Mouse (Mus musculus): ENCODE measurements at regions not wholly inside any gene's neighbourhood (a gene's known extent, or its start where the extent isn't known, plus 50 kb on each side); places are given as distances from the start of the nearest gene placed in this dataset.
A peak's percentile ranks its signal among the peaks of the same experiment; 100 is the strongest.

GRCm38 (mm10) chr1:75692781-75693180, 146.7 kb downstream of the Slc4a3 start:
- peak; percentile 77 for DNase-seq (ENCODE audit: inconsistent ontology term)

- peak; percentile 85 for DNase-seq (ENCODE audit: inconsistent ontology term)
Measured at GRCm38 (mm10) chr1:75693231-75693914, 147.3 kb downstream of the Slc4a3 start.

DNA sequence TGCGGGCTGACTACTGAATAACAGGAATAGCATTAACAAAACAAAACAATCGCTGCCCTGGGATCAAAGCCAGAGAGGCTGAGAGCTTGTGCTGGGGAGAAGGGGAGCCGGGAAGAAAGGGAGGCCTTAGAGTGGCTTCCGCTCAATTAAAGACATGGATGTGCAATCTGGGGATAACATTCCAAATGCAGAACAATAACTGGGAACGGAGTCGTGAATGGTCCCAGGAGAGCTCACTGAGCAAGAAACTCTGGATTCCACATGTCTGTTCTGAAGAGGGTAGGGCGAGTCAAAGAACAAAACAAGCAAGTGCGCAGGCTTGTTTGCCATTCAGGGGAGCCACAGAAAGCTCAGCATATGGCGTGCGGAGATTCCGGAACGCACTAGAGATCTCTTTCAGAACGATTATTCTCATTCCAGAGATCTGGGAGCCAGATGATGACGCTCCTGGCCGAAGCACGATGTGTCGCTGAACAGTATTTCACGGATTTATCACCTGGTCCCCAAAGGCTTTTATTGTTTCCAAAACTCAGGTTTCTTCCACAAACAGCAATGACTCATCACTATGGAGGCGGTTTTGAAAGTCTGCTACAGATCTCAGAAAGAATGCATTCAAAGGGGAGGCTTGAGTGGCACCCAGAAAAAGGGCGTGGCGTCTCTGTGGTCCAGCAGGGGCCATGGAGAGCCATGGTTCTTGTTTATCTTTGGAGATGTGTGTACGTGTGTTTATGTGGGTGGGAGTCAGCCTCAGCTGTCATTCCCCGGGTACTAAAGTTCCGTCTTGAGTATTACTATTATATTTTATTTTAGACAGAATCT, 159.0 kb downstream of the Slc4a3 start:
- peak; percentile 86 for DNase-seq (ENCODE audit: inconsistent ontology term)

GRCm38 (mm10) chr1:75706126-75706525, 160.1 kb downstream of the Slc4a3 start:
- DNase-seq (ENCODE audit: inconsistent ontology term), result no peak

DNA sequence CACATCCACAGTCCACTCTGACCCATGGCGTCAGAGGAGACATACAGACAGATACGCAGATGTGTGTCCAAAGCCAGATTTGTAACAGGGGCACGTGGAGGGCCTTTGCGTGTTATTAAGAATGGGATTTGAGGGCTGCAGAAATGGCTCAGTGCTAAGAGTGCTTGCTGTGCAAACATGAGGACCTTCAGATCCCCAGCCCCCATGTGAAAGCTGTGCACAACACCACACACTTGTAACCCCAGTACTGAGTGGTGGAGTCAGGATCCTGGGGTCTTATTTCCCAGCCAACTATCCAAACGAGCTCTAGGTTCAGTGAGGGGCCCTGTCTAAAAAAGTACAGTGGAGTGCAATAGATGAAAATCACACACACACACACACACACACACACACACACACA, 177.4 kb downstream of the Slc4a3 start:
- DNase-seq (ENCODE audit: inconsistent ontology term), result no peak

DNA sequence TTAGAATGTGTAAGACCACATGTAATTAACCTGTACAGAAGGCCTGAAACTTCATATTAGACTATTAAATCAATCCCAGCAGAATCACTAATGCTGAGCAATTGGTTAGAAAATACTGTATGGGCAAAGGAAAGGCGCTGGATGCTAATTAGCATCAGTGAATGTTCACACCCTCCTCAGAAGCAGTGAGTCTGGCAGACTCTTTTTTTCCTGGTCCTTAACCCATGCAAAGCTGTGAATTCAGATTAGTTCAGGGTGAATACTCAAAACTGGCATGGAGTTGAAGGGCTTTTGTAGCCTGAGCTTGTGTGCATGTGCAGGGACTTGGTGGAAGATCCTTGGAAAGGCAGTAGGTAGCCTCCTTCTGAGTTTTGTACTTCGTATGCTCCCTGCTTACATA, 179.3 kb downstream of the Slc4a3 start:
- DNase-seq (ENCODE audit: inconsistent ontology term), result no peak

- DNase-seq (ENCODE audit: inconsistent ontology term), result no peak
Measured at GRCm38 (mm10) chr1:75728859-75729258, 182.8 kb downstream of the Slc4a3 start.

DNA sequence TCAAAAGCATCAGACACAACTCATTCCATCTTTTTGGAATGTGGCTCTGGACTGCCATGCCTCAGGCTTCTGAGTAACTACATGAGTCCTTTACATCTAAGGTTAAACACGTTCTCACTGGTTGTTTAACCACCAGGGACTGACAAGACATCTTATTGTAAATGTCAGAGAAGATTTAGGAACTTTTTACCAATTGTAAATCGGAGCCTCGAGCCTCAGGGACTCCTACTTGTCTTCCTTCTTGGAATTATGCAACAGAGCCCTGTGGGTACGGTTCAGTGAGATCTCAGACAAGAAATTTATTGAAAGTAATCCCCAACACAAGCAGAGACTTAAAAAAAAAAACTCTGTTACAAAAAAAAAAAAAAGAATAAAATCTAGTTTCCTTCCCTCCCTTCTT, 187.7 kb downstream of the Slc4a3 start:
- no peak for DNase-seq (ENCODE audit: inconsistent ontology term)

DNA sequence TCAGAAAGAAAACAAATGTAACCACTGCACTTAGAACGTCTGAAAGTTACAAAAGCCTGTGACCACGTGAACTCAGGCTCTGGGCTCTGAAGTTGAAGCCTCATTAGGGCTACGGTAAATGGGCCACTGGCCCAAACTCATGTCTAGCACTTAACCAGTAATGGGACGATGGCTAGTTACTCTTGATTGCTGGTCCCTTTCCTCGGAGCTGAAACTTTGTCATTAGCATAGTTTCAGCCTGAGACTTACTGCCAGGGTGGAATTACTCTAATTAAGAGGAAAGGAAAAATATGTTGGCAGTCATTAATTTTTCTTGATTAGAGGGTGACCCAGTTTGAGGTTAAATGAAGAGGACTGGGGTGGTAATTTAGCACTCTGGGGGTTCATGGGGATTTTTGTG, 192.6 kb downstream of the Slc4a3 start:
- DNase-seq (ENCODE audit: inconsistent ontology term), result peak; percentile 84

GRCm38 (mm10) chr1:75749665-75750221, 203.7 kb downstream of the Slc4a3 start:
- no peak for DNase-seq (ENCODE audit: inconsistent ontology term)

GRCm38 (mm10) chr1:75772131-75772530, 226.1 kb downstream of the Slc4a3 start:
- DNase-seq (ENCODE audit: inconsistent ontology term), result no peak

GRCm38 (mm10) chr1:75773014-75773413, 226.9 kb downstream of the Slc4a3 start:
- DNase-seq (ENCODE audit: inconsistent ontology term), result no peak

- no peak for DNase-seq (ENCODE audit: inconsistent ontology term)
Measured at GRCm38 (mm10) chr1:75778889-75779288, 232.8 kb downstream of the Slc4a3 start.

DNA sequence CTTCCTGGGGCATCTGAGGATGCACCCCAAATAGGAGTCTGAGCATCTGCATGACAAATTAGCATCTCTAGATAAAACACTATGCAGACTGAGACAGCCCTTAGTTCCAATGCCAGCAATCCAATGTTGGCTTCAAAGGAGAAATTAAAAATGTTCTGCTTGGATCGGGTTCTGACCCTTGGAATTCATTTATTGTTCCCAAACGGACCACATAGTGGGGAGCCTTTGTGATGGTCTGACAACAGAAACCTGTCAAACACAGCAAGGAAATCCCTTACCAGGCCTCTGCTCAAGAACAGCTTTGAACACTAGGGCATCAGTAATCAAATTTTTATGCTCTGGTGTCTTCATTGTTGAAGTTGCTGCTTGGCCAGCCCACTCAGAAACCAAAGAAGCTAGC, 237.1 kb downstream of the Slc4a3 start:
- peak; percentile 61 for DNase-seq (ENCODE audit: inconsistent ontology term)

GRCm38 (mm10) chr1:75786173-75786820, 240.2 kb downstream of the Slc4a3 start:
- DNase-seq (ENCODE audit: inconsistent ontology term), result peak; percentile 52

DNA sequence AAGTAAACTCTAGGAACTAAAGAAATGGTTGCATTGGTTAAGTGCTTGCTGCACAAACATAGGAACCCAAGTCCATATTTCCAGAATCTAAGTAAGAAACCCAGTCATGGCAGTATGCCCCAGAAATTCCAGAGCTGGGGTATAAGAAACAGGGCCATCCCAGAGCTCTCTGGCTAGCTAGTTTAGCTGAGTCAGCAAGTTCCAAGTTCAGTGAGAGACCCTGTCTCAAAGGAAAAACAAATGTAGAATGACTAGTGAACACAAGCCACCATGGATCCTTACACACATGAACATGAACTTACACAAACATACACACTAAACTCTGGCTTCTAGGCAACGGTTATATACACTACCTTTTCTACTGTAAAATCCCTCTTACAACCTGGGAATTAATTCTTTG, 245.4 kb downstream of the Slc4a3 start:
- DNase-seq (ENCODE audit: inconsistent ontology term), result no peak

DNA sequence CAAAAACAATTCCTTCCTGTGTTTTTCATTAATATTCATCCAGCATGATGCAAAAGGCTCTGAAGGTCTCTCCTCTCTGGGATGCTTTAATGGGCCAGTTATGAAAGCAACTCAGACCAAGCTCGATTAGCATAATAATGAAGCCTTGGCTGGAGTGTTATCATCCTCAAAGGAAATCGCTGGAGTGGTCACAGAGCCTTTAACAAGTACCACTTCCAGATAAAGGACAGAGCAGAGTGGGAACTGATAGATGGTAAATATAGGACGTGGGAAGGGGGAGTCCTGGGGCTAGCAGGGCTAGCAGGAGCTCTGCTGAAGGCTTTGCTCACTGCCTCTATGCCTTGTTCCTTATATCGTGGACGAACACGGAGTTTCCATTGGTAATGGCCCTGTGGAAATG, 251.7 kb downstream of the Slc4a3 start:
- DNase-seq (ENCODE audit: inconsistent ontology term), result no peak

DNA sequence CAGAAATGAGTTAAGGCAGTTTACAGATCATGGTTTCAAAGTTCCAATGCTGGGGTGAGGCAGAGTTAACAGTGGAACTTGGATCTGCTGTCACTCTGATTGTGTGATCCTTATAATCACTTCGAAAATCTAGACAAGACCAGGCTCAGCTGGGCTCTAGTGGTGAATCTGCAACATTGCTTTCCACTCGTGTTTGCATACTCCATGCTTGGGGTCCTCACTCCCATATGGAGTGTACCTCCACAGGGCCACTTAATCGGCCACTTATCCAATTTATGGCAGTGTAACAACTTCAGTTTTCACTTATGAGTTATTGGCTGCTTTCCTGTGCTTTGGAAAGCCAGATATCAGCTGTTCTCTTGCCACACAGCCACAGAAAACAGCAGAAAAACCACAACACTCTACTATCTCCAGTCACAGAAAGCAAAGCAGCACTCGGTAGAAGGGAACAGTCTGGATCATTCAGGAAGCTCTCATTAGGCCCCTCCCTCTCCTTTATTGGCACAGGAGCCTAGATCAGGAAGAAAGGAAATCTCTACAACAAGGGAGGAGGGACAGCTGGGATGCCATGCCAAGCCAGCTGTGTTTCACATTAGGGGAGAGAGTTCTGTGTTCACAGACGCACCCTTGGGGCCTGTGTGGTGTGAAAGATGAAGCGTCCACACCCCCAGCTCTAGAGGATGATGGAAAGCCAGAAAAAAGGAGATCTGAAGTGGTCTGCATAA, 252.5 kb downstream of the Slc4a3 start:
- no peak for DNase-seq (ENCODE audit: inconsistent ontology term)

DNA sequence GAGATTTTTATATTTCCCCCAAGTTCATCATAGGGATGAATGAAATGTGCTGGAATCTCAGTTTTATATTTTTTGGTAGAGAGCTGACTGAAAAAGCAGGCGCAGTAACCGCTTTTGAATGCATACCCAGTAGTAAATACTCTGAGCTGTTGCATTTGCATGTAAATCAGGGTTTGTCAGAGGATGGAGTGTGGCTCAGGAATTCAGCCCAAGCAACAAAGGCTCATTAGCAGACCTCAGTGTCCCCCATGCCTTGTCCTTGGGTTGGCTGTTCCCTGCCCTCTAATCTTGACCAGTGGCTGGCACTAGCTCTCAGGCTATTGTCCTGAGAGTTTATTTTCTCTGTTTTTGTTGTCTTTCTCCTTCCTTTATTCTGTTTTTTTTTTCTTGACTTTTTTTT, 258.4 kb downstream of the Slc4a3 start:
- DNase-seq (ENCODE audit: inconsistent ontology term), result no peak

- DNase-seq (ENCODE audit: inconsistent ontology term), result peak; percentile 30
Measured at GRCm38 (mm10) chr1:75812471-75812870, 266.4 kb downstream of the Slc4a3 start.

DNA sequence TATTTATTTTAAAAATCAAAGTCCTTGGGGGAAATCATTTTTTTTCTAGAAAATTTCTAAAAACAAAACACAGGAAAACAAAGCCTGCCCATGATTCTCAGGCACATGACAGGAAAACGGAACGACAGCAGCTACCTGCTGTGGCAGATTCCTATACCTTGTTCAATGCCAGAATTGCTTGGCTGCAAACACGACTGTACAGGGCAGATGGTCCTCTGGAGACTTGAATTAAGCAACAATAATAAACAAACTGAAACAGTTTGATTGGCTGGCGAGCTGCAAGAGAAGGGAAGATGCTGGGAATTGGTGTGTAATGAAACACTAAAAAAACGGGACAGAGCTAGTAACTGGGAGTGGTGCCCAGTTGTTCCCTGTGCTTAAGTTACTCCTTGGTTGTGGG, 280.1 kb downstream of the Slc4a3 start:
- DNase-seq (ENCODE audit: inconsistent ontology term), result no peak

Data from Muller cell, postnatal 12 days (primary cell).